Mouse (Mus musculus) heart, postnatal 25 days (tissue): ENCODE measurements around the gene Psmb6. TPM values are rescaled to one million over a fixed set of nuclear protein-coding genes. Genes with fewer than 3 reads are reported as not detected.
"Not testable (repeated sequence)": the region's sequence is repeated elsewhere in the genome, so short reads cannot be mapped to it uniquely, and the experiment has no call there.

Source experiments
- DNase-seq: peaks from one replicate; pipeline ENCODE4 v3.0.0; 2022; ENCODE audit warnings: low spot score
- intact Hi-C: fragments of 180-260 bp; cut with DNase I; formaldehyde crosslinking; loops from one replicate; pipeline ENCODE4 v1.15.1; 2025
- total RNA-seq, 2 experiments: library from RNA; stranded (reverse); gene quantifications; 2 replicates each; pipeline ENCODE4 v1.2.3; 2021

Psmb6 gene
- total RNA-seq, 2 experiments from 2014 or later, result 227 to 230 TPM

DNA sequence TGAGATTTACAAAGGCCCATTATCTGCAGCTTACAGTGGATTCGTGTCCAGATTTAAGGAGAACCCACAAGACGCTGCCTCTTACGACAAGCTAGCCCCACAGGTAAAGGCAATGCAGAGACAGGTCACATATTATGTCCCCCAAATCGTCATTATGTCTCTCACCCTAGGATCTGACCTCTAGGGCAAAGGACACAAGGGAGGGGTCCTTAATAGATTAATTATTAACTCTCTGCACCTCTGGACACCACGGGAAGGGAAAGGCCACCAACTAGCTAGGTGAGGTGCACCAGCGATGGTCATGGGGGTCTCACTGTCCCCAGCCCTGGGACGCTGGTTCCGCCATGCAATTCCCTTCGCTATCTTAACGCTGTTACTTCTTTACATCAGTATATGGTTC, 6.2 kb upstream of the Psmb6 start, which contains the start of gene Gltpd2:
Gene Gltpd2 (plus strand): TSS at position 274 of the 400 bp plus-strand sequence.
- intact Hi-C loops, result loop anchor here (5.0 kb wide), 1 partner anchor 108 kb away; no protein-coding TSS in a partner anchor
- no peak for DNase-seq

DNA sequence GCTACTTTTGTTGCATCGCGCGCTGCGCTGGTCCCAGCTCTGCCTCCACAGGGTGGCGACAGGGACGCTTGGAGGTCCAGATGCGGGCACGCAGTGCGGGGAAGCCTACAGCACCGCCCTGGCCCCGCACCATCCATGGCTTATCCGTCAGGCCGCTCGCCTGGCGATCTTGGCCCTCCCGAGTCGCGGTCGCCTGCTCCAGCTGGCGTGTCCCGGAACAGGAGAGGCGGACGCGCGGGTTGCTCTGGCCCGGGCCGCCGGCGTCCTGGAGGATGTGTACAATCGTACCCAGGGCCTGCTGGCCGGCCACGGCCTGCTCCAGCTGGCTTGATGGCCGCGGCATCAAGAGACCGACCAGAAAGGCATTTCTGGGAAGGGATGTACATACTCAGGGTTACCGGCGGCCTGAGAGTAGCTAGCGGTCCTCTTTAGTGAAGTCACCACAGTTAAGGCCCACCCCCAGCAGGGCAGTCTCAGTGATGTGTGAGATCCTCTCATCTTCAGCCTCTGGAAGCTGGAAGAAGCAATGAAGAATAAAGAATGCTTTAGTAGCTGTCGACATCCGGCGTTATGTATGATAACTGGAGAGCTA, 4.9 kb upstream of the Psmb6 start:
- intact Hi-C loops, result no loop called here

DNA sequence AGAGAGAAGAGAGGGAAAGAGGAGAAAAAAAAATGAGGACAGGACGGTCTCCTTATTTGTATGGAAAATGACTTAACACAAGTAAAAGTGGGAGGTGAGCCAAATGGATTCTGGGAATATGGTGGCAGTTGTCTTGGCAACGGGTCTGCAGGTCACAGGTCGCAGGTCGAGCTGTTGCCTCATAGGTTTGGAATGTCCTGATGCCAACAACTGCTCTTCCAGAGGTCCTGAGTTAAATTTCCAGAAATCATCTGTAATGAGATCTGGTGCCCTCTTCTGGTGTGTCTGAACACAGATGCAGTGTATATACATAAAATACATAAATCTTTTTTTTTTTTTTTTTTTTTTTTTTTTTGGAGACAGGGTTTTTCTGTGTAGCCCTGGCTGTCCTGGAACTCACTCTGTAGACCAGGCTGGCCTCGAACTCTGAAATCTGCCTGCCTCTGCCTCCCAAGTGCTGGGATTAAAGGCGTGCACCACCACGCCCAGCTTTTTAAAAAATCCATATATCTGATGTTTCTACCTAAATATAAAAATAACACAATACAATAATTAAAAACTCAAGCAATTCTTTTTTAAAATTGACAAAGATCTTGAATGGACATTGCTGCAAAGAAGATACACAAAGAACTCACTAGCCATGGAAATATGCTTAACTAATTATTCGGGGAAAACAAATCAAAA, 1.7 kb upstream of the Psmb6 start:
- intact Hi-C loops, result not testable (repeated sequence)

More for the DNA sequence above, 4.9 kb upstream of the Psmb6 start:
- peak; percentile 34 for DNase-seq

DNA sequence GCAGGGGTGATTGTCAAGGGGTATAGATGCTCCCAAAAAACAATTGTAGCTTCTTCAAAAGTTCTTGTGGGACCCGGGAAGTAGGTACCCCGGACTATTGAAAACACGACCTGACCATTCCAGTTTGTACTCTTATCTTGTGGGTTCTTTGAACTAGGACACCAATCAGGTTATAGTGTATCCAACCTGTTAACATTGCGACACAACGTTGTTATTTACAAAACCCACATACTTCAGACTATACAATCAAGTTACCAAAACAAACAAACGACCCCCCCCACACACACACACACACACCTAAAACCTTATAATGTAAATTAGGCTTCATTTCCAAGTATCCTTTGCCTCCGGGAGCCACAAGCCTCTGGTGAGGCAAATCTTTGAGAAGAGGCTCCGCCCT, 385 bp upstream of the Psmb6 start:
- intact Hi-C loops, result no loop called here
- no peak for DNase-seq

More for the DNA sequence above, 1.7 kb upstream of the Psmb6 start:
- not testable (repeated sequence) for DNase-seq

DNA sequence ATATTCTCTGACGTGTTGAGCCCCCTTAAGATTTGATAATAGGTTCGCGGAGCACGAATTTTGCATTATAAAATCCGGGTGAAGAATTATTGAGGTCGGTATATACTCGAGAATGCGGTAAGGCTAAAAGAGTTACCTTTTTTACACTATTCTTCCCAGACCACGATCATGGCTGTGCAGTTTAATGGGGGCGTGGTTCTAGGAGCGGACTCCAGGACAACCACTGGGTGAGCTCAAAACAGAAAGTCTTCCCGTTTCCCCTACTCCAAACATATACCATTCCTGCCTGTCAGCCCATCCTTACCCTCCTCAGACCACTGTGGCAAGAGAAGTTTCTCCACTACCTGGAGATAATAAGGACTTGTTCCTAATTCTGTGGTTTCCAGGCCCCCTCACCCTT, 559 bp downstream of the Psmb6 start:
- DNase-seq, result no peak
- intact Hi-C loops, result no loop called here

DNA sequence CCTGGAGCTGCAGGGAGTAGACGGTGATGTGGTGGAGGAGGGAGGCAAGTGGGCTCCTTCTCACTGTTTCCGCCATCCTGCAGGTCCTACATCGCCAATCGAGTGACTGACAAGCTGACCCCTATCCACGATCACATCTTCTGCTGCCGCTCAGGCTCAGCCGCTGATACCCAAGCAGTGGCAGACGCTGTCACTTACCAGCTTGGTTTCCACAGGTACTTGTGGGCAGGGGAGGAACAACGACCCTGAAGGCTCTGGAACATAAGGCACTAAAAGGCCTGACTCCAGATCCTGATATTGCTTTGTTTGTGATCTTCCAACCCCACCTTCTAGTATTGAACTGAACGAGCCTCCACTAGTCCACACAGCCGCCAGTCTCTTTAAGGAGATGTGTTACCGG, 1.0 kb downstream of the Psmb6 start:
- intact Hi-C loops, result no loop called here
- no peak for DNase-seq

DNA sequence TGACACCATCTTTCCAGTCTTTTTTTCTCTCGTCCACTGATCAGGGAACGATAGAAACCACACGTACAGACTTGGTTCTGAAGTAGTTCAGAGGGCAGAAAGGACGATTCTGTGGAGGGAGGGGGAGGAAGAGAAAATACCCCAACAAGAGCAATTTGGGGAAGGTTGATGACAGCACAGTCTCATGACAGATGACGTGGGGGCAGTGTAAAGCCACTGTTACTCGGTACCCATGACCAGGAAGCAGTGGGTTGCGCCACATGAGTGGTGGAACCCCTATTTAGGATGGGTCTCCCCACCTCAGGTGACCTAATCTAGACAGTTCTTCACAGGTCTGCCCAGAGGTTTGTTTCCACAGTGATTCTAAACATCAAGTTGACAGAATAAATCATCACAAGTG, 3.4 kb downstream of the Psmb6 start:
- DNase-seq, result no peak
- intact Hi-C loops, result no loop called here

DNA sequence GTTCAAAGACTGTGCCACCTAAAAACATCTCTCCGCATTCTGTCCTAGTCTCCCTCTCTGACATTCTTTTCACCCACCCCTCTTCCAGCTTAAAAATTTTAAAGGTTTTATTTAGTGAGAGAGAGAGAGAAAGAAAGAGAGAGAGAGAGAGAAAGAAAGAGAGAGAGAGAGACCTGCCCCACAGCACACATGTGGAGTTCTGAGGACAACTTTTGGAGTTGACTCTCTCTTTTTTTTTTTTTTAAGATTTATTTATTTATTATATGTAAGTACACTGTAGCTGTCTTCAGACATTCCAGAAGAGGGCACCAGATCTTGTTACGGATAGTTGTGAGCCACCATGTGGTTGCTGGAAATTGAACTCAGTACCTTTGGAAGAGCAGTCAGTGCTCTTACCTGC, 5.9 kb downstream of the Psmb6 start:
- DNase-seq, intact Hi-C loops: not testable (repeated sequence)

DNA sequence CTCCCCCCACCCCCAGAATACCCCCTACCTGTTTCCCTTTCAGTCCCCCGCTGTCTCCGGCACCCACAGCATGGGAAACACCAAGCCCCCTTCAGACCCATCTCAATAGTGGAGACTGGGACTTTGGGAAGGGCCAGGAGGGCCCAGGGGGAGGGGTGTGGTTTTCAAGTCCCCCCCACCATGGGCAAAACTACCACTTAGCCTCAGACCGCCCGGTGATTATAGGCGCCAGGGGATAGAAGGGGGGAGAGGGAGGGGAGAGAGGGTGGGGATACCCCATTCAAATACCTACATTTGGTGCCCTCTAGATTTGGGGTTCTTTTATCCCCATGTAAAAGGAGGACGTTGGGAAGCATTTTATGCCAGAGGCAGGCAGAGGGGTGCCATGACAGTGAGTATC, 7.7 kb downstream of the Psmb6 start, which contains the start of gene Gm40193:
Gene Gm40193 (minus strand): TSS at position 101 of the 400 bp plus-strand sequence.
- DNase-seq, result no peak
- intact Hi-C loops, result no loop called here

DNA sequence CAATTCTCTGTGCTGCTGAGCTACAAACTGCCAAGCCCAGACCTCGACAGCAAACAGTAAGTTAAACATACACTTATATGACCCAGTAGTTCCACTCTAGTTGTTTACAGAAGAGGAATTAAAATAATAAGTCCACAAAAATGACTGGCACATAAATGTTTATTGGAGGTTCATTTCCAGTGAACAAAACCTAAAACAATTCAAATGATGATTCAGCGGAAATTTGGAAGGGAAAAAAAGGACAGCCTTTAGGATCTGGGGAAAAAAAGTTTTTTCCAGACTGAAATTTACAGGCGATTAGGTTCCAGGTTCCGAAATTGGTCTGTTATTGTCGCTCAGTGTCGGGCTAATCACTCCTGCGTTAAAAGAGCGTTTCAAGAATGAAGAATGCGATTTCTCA, 14.3 kb downstream of the Psmb6 start:
- no peak for DNase-seq
- intact Hi-C loops, result no loop called here

DNA sequence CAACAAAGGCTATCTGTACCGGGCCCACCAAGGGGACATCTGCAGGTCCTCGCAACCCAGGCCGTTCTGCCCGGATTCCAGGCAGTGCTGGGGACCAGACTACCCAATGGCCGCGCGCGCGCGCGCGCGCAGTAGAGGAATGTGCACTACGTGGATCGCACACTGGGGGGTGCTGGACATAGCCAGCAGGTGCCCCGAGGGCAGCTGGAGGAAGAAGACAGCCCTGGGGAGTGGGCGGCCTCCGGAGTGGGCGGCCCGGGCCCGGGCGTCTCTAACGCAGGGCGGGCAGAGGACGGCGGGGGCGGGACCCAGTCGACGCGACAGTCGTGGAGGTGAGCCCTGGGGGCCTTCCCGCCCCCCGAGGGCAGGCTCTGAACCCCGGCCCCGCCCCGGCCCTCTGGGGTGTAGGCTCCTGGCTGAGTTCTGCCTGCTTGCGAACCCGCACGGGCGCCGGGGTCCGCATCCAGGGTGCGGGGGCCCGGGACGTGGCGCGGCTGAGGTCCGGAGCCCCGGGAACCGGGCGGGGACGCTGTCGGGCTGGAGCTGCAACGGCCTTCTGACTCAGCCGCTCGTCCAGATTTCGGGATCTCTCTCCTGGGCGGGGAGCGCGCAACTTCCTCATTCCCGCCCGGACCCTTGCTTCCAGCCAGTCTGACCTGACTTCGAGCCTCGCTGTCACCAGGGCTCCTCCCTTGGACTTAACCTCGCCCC, 14.9 kb downstream of the Psmb6 start, which contains the start of gene Pld2:
Gene Pld2 (plus strand): TSS at position 188 of the 711 bp plus-strand sequence.
- intact Hi-C loops, result loop anchor here (1.0 to 2.0 kb wide), 2 partner anchors 23 to 65 kb away; partner anchors contain the start of gene Mink1
- DNase-seq, result peak; percentile 84

DNA sequence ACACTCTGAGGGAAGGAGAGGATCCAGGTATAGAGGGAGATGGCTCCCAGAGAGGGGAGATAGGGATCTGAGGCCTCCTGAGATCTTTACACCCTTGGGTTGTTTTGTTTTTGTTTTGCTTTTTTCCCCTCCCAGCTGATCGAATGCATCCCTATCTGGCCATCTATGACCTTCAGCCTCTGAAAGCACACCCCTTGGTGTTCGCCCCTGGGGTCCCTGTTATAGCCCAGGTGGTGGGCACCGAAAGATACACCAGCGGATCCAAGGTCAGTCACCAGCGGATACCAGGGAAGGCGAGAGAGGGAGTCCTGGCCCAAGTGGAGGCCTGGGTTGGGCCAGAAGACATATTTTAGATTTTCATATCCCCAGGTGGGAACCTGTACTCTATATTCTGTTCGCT, 15.8 kb downstream of the Psmb6 start:
- no peak for DNase-seq
- intact Hi-C loops, result loop anchor here (1.0 to 2.0 kb wide), 2 partner anchors 22 to 64 kb away; partner anchors contain the start of gene Mink1

DNA sequence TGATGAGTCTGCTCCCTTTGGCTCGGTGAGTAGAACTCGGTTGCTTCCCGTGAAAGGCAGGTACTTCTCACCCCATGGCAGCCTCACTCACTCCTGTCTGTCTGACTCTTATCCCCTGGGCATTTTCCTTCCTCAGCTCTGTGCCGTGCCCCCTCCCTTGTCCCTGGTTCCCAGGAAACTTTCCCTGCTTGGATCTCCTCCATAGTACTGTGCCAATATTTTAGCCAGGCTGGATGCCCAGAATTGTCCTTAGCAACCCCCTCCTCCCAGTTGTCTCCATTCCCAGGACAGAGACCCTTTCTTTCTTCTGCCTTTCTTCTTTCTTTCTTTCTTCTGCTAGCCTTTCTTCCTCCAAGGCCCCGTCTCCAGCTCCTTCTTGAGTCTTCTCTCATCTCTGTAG, 16.2 kb downstream of the Psmb6 start:
- DNase-seq, result no peak
- intact Hi-C loops, result loop anchor here (2.0 kb wide), 1 partner anchor 21 kb away; the partner anchor contains the start of gene Mink1

DNA sequence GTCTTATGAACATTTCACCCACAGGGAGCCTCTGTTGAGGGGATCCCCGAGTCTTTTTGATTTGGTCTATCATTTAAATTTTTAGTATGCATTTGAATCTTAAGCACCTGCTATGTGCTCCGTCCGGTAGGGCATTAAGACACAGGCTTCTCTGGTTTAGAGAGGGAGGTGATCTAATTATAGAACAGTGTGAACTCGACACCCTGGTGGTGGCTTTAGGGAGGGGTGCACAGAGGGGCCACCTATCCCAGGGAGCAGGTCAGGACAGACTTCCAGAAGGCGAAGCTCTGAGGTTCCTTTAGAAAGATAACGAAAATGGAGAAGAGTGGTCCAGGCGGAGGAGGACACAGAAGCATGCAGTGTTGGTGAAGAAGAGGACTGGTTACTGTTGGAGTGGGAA, 19.3 kb downstream of the Psmb6 start:
- no peak for DNase-seq
- intact Hi-C loops, result no loop called here

DNA sequence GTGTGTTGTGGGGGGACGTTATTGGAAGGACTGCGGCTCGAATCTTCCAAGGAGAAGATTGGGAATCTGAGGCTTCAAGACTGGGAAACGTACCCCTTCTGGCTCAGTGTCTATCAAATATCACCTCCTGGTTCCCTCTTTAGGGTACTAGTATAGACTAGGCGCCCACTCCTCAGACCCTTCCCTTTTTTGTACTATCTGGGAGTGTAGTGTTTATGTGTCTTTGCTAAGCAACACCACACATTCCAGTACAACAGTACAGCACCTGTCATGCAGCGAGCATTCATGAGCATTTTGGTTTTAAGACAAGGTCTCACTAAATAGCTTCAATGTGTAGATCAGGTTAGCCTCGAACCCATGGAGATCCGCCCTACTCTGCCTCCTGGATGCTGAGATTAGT, 26.4 kb downstream of the Psmb6 start:
- intact Hi-C loops, result no loop called here
- DNase-seq, result no peak

DNA sequence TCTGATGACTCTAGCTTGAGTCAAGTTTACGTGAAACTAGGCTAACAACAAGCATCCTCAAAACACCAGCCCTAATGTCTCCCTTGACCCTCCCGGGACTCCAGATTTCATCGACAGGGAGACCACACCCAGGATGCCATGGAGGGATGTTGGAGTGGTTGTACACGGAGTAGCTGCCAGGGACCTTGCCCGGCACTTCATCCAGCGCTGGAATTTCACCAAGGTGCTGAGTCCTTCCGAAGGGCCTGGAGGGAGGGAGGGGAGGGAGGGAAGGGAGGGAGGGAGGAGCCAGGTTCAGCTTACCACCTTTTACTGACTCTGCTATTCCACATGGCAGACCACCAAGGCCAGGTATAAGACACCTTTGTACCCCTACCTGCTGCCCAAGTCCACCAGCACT, 28.8 kb downstream of the Psmb6 start:
- no peak for DNase-seq
- intact Hi-C loops, result no loop called here

DNA sequence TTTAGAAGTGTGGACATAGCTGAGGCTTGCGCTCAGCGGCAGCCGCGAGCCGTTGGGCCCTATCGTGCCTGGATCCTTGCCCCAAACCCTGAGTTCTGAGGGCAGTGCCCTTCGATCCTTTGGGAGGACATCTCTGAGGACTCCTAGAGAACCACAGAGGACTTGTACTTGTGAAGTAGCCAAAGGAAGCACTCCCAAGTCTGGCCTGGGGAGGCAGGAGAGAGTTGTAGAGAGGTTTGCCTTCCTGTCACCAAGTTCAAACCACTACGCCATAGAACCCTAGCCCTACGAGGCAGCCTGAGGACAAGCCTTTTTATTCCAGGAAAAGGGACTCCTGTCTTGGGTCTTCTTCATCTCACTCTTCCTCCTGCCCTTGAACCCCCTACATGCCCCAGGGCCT, 32.4 kb downstream of the Psmb6 start:
- no peak for DNase-seq
- intact Hi-C loops, result no loop called here

DNA sequence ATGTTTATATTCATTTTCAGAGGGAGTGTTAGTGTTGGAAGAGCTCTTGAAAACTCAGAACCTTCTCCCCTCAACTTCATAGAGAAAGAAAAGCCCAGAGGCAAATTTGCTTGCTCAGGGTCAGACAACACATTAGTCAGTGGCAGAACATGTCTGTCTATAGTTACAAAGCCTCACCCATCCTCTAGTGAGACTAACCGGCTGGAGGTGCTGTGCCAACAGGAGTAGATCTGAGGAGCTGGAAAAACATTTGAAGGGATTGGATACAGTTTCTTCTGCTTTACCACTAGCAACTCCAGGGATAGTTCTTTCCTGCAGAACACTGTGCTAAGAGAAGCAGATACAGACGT, 36.7 kb downstream of the Psmb6 start:
- intact Hi-C loops, result loop anchor here (2.0 kb wide), 1 partner anchor 21 kb away; the partner anchor contains the start of gene Pld2
- DNase-seq, result no peak

DNA sequence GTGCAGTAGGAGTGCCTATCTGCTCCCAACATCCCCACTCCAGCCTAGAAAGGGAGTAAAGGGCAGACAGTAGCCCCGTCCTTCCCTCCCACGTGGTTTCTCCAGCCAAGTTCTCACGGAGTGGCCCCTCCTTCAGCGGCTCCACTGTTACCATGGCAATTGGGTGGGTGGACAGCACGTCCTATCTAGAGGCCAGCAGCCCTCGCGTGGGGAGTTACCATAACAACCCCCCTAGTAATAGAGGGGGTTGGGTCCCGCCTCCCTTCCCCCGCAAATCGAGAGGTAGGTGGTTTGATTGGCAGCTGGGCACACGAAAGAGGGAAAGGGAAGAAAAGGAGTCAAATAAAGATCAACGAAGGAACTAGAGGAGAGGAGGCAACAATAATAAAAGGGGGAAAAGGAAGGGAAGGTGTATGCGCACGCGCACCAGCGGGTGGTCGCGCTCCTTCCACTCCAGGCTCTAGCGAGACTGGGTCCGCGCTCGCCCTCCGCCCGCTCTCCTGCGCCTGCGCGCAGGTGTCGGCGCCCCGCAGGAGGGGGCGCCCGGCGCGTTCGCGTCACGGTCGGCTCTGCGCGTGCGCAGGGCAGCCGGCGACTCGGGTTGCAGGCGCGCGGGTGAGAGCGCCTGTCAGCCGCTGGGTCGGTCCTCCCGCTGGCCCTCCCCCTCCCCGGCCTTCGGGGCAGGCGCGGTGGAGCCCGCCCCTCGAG, 37.3 kb downstream of the Psmb6 start, which contains the start of gene Mink1:
Gene Mink1 (plus strand): TSS at position 595 of the 708 bp plus-strand sequence.
- intact Hi-C loops, result loop anchor here (2.0 kb wide), 1 partner anchor 22 kb away; the partner anchor contains the start of gene Pld2
- peak; percentile 80 for DNase-seq

DNA sequence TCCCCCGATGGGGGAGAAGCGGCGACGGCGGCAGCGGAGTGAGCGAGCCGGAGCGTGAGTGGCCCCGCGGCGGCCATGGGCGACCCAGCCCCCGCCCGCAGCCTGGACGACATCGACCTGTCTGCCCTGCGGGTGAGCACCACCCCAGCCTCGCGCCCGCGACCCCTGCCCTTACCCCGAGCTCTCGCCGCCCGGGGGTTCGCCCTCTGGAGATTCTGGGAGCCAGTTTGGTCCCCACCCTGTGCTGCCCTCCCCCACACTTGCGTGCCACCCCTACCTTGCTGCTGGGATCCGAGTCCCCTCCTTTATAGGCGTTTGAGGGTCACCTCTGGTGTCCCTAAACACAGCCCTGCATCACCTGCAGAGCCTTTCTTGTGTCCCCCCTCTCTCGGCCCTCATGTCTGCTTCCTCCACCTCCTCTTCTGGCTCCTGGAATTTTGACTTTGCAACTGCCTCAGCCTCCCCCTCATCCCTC, 37.9 kb downstream of the Psmb6 start:
- DNase-seq, result no peak
- intact Hi-C loops, result loop anchor here (2.0 kb wide), 1 partner anchor 22 kb away; the partner anchor contains the start of gene Pld2
